Mouse (Mus musculus): Measurements from ENCODE around the gene Prg3. TPM values are rescaled to one million over a fixed set of nuclear protein-coding genes. Genes with fewer than 3 reads are reported as not detected.
A peak's percentile ranks its signal among the peaks of the same experiment; 100 is the strongest.

Prg3 gene
- total and polyA plus RNA-seq, 3 experiments: not detected

DNA sequence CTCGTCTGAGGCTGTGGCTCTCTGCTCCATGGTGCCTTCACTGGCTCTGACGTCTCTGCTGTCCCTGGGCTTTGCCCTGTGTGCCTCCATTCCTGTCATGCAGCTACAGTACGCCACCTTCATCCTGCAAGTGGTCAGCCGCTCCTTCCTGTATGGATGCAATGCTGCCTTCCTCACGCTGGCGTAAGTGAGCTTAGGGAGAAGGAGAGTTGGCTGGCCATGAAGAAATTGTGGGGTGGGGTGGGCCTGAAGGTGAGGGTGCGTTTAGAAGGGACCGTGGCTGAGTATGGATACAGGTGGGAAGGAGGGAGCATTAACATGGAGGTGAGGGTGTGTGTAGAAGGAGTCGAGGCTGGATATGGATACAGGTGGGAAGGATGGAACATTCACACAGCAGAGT lies 32.6 kb upstream of the Prg3 start:
- Histone ChIP-seq H3K4me1 (ENCODE audit: control insufficient read depth in 1 of 2, insufficient read depth in 2 of 2, low read length in 2 of 2) (peaks cover 3 to 8% of the 10 kb centered on the region in 2 experiments), H3K27ac (ENCODE audit: control insufficient read depth, low read depth, low read length) (no peak overlapping the region), H3K79me2 (ENCODE audit: control insufficient read depth, insufficient read depth, low read length, poor library complexity) (no peaks in the 10 kb centered on the region), H3K36me3 (ENCODE audit: control insufficient read depth in 1 of 2, insufficient read depth in 2 of 2, low read length in 2 of 2) (peaks cover 16 to 17% of the 10 kb centered on the region in 2 experiments), H3K4me3 (ENCODE audit: control insufficient read depth in 1 of 2, insufficient read depth in 1 of 2, low read depth in 2 of 2, low read length in 2 of 2) (no peak overlapping the region), H3K9me3 (replicated peaks; ENCODE audit: insufficient read depth, low read length) (no peaks in the 10 kb centered on the region), H3K9ac (ENCODE audit: control insufficient read depth, low read depth, low read length, poor library complexity, severe bottlenecking) (no peak overlapping the region), H3K27me3 (ENCODE audit: control insufficient read depth in 1 of 2, insufficient read depth in 2 of 2, low read length in 2 of 2) (no peaks in the 10 kb centered on the region)
- no peak for DNase-seq (ENCODE audit: low read depth, low spot score)
- TF ChIP-seq MXI1 (IDR thresholded peaks at IDR 0.05; ENCODE audit: low read depth, low read length) (no peak), CHD1 (IDR thresholded peaks at IDR 0.05; ENCODE audit: low read depth, low read length) (no peak), RAD21 (IDR thresholded peaks at IDR 0.05; ENCODE audit: low read depth, low read length) (no peak), CTCF (IDR thresholded peaks at IDR 0.05 in 2 of 3, conservative IDR thresholded peaks at IDR 0.05 in 1 of 3; ENCODE audit: control insufficient read depth in 1 of 3, insufficient read depth in 1 of 3, low read depth in 2 of 3, low read length in 3 of 3, poor library complexity in 1 of 3, severe bottlenecking in 1 of 3) (no peak), MEF2A (IDR thresholded peaks at IDR 0.05; ENCODE audit: extremely low read depth, insufficient replicate concordance, low read depth, low read length, poor library complexity, severe bottlenecking) (no peak), NRF1 (IDR thresholded peaks at IDR 0.05; ENCODE audit: insufficient read depth, low read depth, low read length, poor library complexity, severe bottlenecking) (no peak), SMC3 (IDR thresholded peaks at IDR 0.05; ENCODE audit: low read depth, low read length) (no peak), GABPA (IDR thresholded peaks at IDR 0.05; ENCODE audit: low read depth, low read length) (no peak), SIN3A (IDR thresholded peaks at IDR 0.05; ENCODE audit: low read length) (no peak), TCF12 (IDR thresholded peaks at IDR 0.05; ENCODE audit: low read depth, low read length) (no peak), ELF1 (IDR thresholded peaks at IDR 0.05; ENCODE audit: low read depth, low read length) (no peak), JUND (IDR thresholded peaks at IDR 0.05; ENCODE audit: low read depth, low read length) (no peak), E2F4 (IDR thresholded peaks at IDR 0.05; ENCODE audit: borderline replicate concordance, low read depth, low read length) (no peak), UBTF (IDR thresholded peaks at IDR 0.05; ENCODE audit: borderline replicate concordance, insufficient read depth, low read depth, low read length) (no peak), TAL1 (IDR thresholded peaks at IDR 0.05; ENCODE audit: low read length) (no peak), MAZ (IDR thresholded peaks at IDR 0.05; ENCODE audit: low read depth, low read length) (no peak), USF2 (IDR thresholded peaks at IDR 0.05; ENCODE audit: borderline replicate concordance in 1 of 2, insufficient read depth in 1 of 2, low read depth in 1 of 2, low read length in 2 of 2) (no peak), RCOR1 (IDR thresholded peaks at IDR 0.05; ENCODE audit: low read depth, low read length) (no peak), MYB (IDR thresholded peaks at IDR 0.05; ENCODE audit: low read depth, low read length) (no peak)

DNA sequence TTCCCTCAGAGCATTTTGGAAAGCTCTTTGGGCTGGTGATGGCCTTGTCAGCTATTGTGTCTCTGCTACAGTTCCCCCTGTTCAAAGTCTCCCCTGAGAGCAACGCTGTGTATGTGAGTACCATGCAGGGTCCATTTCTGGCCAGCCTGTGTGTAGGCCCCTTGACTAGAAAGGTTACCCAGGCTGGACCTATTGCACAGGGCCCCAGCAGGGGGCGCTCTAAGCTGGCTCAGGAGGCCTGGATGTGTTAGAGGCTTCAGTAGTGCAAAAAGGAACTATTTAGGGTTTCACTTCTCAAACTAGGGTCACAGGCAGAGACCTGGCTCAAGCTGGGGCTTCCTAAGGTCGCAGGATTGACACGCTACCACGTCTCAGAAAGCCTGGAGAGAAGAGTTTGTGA lies 31.7 kb upstream of the Prg3 start:
- TF ChIP-seq ZC3H11A (IDR thresholded peaks at IDR 0.05; ENCODE audit: low read depth, low read length): peak; percentile 34
- peak; percentile 89 to 95 (median 95) for TF ChIP-seq CTCF (IDR thresholded peaks at IDR 0.05 in 2 of 3, conservative IDR thresholded peaks at IDR 0.05 in 1 of 3; ENCODE audit: control insufficient read depth in 1 of 3, insufficient read depth in 1 of 3, low read depth in 2 of 3, low read length in 3 of 3, poor library complexity in 1 of 3, severe bottlenecking in 1 of 3)
- TF ChIP-seq SMC3 (IDR thresholded peaks at IDR 0.05; ENCODE audit: low read depth, low read length): peak; percentile 75
- TF ChIP-seq POLR2A (IDR thresholded peaks at IDR 0.05; ENCODE audit: control insufficient read depth in 1 of 2, insufficient read depth in 1 of 2, low read depth in 1 of 2, low read length in 2 of 2, poor library complexity in 1 of 2): no peak
- peak; percentile 71 for TF ChIP-seq RAD21 (IDR thresholded peaks at IDR 0.05; ENCODE audit: low read depth, low read length)
- Histone ChIP-seq H3K9me3 (replicated peaks; ENCODE audit: insufficient read depth, low read length) (no peaks in the 10 kb centered on the region), H3K9ac (ENCODE audit: control insufficient read depth, low read depth, low read length, poor library complexity, severe bottlenecking) (no peak overlapping the region), H3K27ac (ENCODE audit: control insufficient read depth, low read depth, low read length) (no peak overlapping the region), H3K4me1 (ENCODE audit: control insufficient read depth in 1 of 2, insufficient read depth in 2 of 2, low read length in 2 of 2) (peaks cover 3 to 8% of the 10 kb centered on the region in 2 experiments), H3K4me3 (ENCODE audit: control insufficient read depth in 1 of 2, insufficient read depth in 1 of 2, low read depth in 2 of 2, low read length in 2 of 2) (no peak overlapping the region), H3K36me3 (ENCODE audit: control insufficient read depth in 1 of 2, insufficient read depth in 2 of 2, low read length in 2 of 2) (peaks cover 10 to 16% of the 10 kb centered on the region in 2 experiments), H3K79me2 (ENCODE audit: control insufficient read depth, insufficient read depth, low read length, poor library complexity) (no peaks in the 10 kb centered on the region), H3K27me3 (ENCODE audit: control insufficient read depth in 1 of 2, insufficient read depth in 2 of 2, low read length in 2 of 2) (no peaks in the 10 kb centered on the region)
- peak; percentile 71 for DNase-seq (ENCODE audit: low read depth, low spot score)
